Mouse (Mus musculus): Measurements from ENCODE around the gene Mov10l1. TPM values are rescaled to one million over a fixed set of nuclear protein-coding genes. Genes with fewer than 3 reads are reported as not detected.
A peak's percentile ranks its signal among the peaks of the same experiment; 100 is the strongest.

Gene Mov10l1
- total RNA-seq, 2 experiments from 2014 or later: not detected

DNA sequence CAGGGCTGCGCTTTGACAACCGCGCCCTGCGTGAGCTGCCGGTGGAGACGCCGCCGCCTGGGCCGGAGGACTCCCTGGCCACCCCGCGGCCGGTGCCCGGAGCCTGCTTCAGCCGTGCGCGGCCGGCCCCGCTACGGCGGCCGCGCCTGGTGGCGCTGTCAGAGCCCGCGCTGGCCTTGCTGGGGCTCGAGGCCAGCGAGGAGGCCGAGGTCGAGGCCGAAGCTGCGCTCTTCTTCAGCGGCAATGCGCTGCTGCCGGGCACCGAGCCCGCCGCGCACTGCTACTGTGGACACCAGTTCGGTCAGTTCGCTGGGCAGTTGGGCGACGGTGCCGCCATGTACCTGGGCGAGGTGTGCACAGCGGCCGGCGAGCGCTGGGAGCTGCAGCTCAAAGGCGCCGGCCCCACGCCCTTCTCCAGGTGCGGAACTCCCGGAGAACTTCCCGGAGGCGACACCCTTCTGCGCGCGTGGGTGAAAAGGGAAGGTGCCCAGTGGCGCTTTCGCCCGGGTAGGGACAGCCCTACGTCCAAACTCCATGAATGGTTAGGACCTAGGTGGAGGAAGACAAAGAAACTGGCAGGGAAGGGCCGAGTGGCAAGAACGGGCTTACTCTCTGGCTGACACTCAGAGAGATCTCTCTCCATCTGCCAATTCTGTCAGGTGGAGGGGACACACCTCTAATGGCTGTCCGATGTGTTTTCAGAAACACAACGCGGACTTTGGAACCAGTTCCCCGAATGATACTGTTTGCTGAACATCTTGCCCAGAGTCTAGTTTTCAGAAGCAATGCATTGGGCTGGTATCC, 106.7 kb downstream of the Mov10l1 start:
- peak overlapping the region; percentile 94 for H3K4me3 ChIP-seq
- intact Hi-C loops (cut with DNase I): no loop called here
- peak; percentile 32; the same call in 1 of the 2 replicates for TF ChIP-seq CTCF (IDR thresholded peaks at IDR 0.05)
- no peak for DNase-seq
- H3K27ac ChIP-seq: peak overlapping the region; percentile 97

- intact Hi-C loops (cut with DNase I): no loop called here
- H3K4me3 ChIP-seq: peak overlapping the region; percentile 94
- no peak for TF ChIP-seq CTCF (IDR thresholded peaks at IDR 0.05)
Measured at GRCm38 (mm10) chr15:89090662-89091061, 108.0 kb downstream of the Mov10l1 start.

GRCm38 (mm10) chr15:89092181-89092580, 109.5 kb downstream of the Mov10l1 start:
- intact Hi-C loops (cut with DNase I): no loop called here
- Histone ChIP-seq H3K27ac (no peak overlapping the region), H3K4me3 (no peak overlapping the region)
- TF ChIP-seq CTCF (IDR thresholded peaks at IDR 0.05): no peak
- DNase-seq: no peak

More at GRCm38 (mm10) chr15:89090662-89091061, 108.0 kb downstream of the Mov10l1 start:
- DNase-seq: no peak
- no peak overlapping the region for H3K27ac ChIP-seq

DNA sequence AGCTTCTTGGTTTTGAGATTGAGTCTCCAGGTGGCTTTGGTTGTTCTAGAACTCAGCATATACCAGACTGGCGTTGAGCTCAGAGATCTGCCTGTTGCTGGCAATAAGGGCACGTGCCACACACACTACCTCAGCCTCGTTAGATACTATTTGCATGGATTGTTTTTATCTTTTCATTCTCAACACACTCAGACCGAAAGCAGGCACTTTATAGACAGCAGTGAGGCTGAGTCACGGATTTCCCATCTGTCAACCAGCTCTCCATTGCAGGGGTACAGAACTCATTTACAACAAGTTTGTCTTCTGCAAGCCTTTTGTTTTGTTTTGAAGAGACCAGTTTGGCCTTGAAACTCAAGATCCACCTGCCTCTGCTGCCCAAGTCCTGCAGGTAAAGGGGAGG, 114.7 kb downstream of the Mov10l1 start:
- TF ChIP-seq CTCF (IDR thresholded peaks at IDR 0.05): no peak
- intact Hi-C loops (cut with DNase I): no loop called here
- no peak for DNase-seq

GRCm38 (mm10) chr15:89098616-89099015, 115.9 kb downstream of the Mov10l1 start:
- peak overlapping the region; percentile 24; the same call in 1 of the 2 replicates for H3K27ac ChIP-seq
- intact Hi-C loops (cut with DNase I): no loop called here
- no peak for DNase-seq
- no peak for TF ChIP-seq CTCF (IDR thresholded peaks at IDR 0.05)
- no peak overlapping the region for H3K4me3 ChIP-seq

More for the DNA sequence above, 114.7 kb downstream of the Mov10l1 start:
- Histone ChIP-seq H3K27ac (no peak overlapping the region), H3K4me3 (no peak overlapping the region)

GRCm38 (mm10) chr15:89100823-89101222, 118.1 kb downstream of the Mov10l1 start:
- no peak overlapping the region for H3K4me3 ChIP-seq
- no peak for DNase-seq
- no peak for TF ChIP-seq CTCF (IDR thresholded peaks at IDR 0.05)
- intact Hi-C loops (cut with DNase I): no loop called here
- 0 out of 2 replicates have a peak overlapping the region, but pooled peaks have one; percentile 7 for H3K27ac ChIP-seq

GRCm38 (mm10) chr15:89102646-89103045, 119.9 kb downstream of the Mov10l1 start:
- H3K27ac ChIP-seq: no peak overlapping the region
- no peak for TF ChIP-seq CTCF (IDR thresholded peaks at IDR 0.05)
- H3K4me3 ChIP-seq: no peak overlapping the region
- no peak for DNase-seq
- intact Hi-C loops (cut with DNase I): no loop called here

GRCm38 (mm10) chr15:89103921-89104320, 121.2 kb downstream of the Mov10l1 start:
- no peak overlapping the region for H3K27ac ChIP-seq
- TF ChIP-seq CTCF (IDR thresholded peaks at IDR 0.05): no peak
- H3K4me3 ChIP-seq: no peak overlapping the region
- intact Hi-C loops (cut with DNase I): no loop called here
- no peak for DNase-seq

DNA sequence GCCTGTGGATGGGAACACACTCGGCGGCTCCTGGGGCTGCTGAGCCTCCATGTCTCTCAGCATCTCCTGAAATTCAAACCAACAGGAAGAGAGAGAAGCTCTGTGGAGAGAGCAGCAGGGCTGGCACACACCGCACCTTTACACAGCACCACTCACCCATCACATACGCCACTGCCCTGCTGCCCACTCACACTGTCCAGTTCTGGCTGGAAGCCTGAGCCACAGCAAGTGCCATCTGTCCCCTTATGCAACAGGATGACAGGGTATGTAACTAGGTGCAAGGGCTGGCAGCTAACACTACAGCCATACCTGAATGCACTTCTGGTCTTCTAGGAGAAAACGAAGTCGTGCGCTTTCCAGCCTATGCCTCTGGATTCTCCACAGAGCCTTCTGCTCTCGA, 121.7 kb downstream of the Mov10l1 start:
- TF ChIP-seq CTCF (IDR thresholded peaks at IDR 0.05): no peak
- no peak for DNase-seq
- Histone ChIP-seq H3K4me3 (no peak overlapping the region), H3K27ac (no peak overlapping the region)
- intact Hi-C loops (cut with DNase I): no loop called here

Other genes with a start within 250 kb of the Mov10l1 start
- gene Brd1, start 248.7 kb upstream of the Mov10l1 start, total RNA-seq (2021): 10 to 100 TPM; 25.0 to 25.4 TPM
- 10 to 100 TPM; 14.1 to 15.8 TPM for gene Zbed4, start 231.2 kb upstream of the Mov10l1 start, total RNA-seq (2021)
- gene Alg12, start 163.6 kb upstream of the Mov10l1 start, total RNA-seq (2021): 1 to 10 TPM; 3.9 to 6.6 TPM
- 10 to 100 TPM in 1 of 2 experiments, 1 to 10 TPM in 1; 8.1 to 11.6 TPM for gene Creld2, start 163.3 kb upstream of the Mov10l1 start, total RNA-seq (2021)
- gene Pim3, start 120.7 kb upstream of the Mov10l1 start, total RNA-seq (2021): 10 to 100 TPM; 34.4 to 46.6 TPM
- gene Ttll8, start 28.5 kb upstream of the Mov10l1 start, total RNA-seq (2021): not detected
- not detected for gene Mlc1, start 3.9 kb upstream of the Mov10l1 start, total RNA-seq (2021)
- gene Panx2, start 76.8 kb downstream of the Mov10l1 start, total RNA-seq (2021): not detected
- gene Trabd, start 92.2 kb downstream of the Mov10l1 start, total RNA-seq (2021): 10 to 100 TPM; 28.5 to 33.6 TPM
- 10 to 100 TPM; 13.8 to 15.6 TPM for gene Selenoo, start 106.2 kb downstream of the Mov10l1 start, total RNA-seq (2021)
- 1 to 10 TPM; 6.8 to 8.4 TPM for gene Tubgcp6, start 140.2 kb downstream of the Mov10l1 start, total RNA-seq (2021)
- gene Hdac10, start 145.8 kb downstream of the Mov10l1 start, total RNA-seq (2021): 1 to 10 TPM; 5.9 to 6.4 TPM
- gene Mapk12, start 157.8 kb downstream of the Mov10l1 start, total RNA-seq (2021): 100 to 1,000 TPM; 128 TPM
- 1 to 10 TPM; 1.0 to 1.1 TPM for gene Mapk11, start 166.7 kb downstream of the Mov10l1 start, total RNA-seq (2021)
- 1 to 10 TPM; 8.3 to 8.7 TPM for gene Plxnb2, start 197.9 kb downstream of the Mov10l1 start, total RNA-seq (2021)
- gene Dennd6b, start 213.6 kb downstream of the Mov10l1 start, total RNA-seq (2021): 10 to 100 TPM in 1 of 2 experiments, 1 to 10 TPM in 1; 8.9 to 10.9 TPM
- gene Ppp6r2, start 228.6 kb downstream of the Mov10l1 start, total RNA-seq (2021): 10 to 100 TPM; 90.7 to 94.1 TPM

All from gastrocnemius, adult 2 months (tissue).